Mouse (Mus musculus) kidney, embryonic 14.5 days (tissue): ENCODE data around the gene Stx7. TPM values are rescaled to one million over a fixed set of nuclear protein-coding genes. Genes with fewer than 3 reads are reported as not detected.
A peak's percentile ranks its signal among the peaks of the same experiment; 100 is the strongest.

Experiments used
- ATAC-seq: fragments of 200-750 bp; cut with Nextera tagmentation; 2 replicates; pipeline ENCODE4 v1.8.0; 2017; ENCODE audit warnings: moderate number of reproducible peaks, mild to moderate bottlenecking, moderate TSS enrichment, moderate library complexity; ENCODE audit not compliant: low FRiP score, low TSS enrichment
- H3K27ac ChIP-seq: fragments of 300-500 bp; sonication (generic); 2 replicates; pipeline ENCODE4 v1.5.1; 2014; ENCODE audit warnings: low read depth, mild to moderate bottlenecking, low read length, moderate library complexity, mixed read lengths
- H3K27me3 ChIP-seq: fragments of 300-500 bp; sonication (generic); 2 replicates; pipeline ENCODE4 v1.6.1; 2014; ENCODE audit warnings: mild to moderate bottlenecking, low read length; ENCODE audit not compliant: control insufficient read depth, insufficient read depth
- H3K36me3 ChIP-seq: fragments of 300-500 bp; sonication (generic); 2 replicates; pipeline ENCODE4 v1.6.1; 2014; ENCODE audit warnings: low read length, mixed read lengths; ENCODE audit not compliant: control insufficient read depth, insufficient read depth
- H3K4me1 ChIP-seq: fragments of 300-500 bp; sonication (generic); 2 replicates; pipeline ENCODE4 v1.6.1; 2014; ENCODE audit warnings: low read length, mixed read lengths; ENCODE audit not compliant: control insufficient read depth, insufficient read depth
- H3K4me2 ChIP-seq: fragments of 300-500 bp; sonication (generic); replicated peaks from 2 replicates; pipeline ENCODE4 v1.6.1; 2014; ENCODE audit warnings: low read depth, mild to moderate bottlenecking, low read length
- H3K4me3 ChIP-seq: fragments of 300-500 bp; sonication (generic); 2 replicates; pipeline ENCODE4 v1.5.1; 2014; ENCODE audit warnings: mild to moderate bottlenecking, low read length
- H3K9ac ChIP-seq: fragments of 300-500 bp; sonication (generic); 2 replicates; pipeline ENCODE4 v1.6.1; 2014; ENCODE audit warnings: low read depth, mild to moderate bottlenecking, low read length, moderate library complexity
- H3K9me3 ChIP-seq: fragments of 300-500 bp; sonication (generic); 2 replicates; pipeline ENCODE4 v1.6.1; 2016; ENCODE audit warnings: low read length; ENCODE audit not compliant: control insufficient read depth
- WGBS: fragments of 180-500 bp; shearing (Covaris S2); extraction: QIAGEN DNeasy Blood & Tissue Kit; methylation state at CpG from one replicate; pipeline ENCODE4 v1.1.7; 2014; 5-methylcytosine and 5-hydroxymethylcytosine counted together
- polyA plus RNA-seq: library from polyadenylated mRNA; unstranded; fragments of >200 nt; fragmentation: Nextera tagmentation; extraction: Ambion mirVana; gene quantifications from 2 replicates; pipeline ENCODE4 v1.2.1, GENCODE M21; 2014

Gene Stx7
- polyA plus RNA-seq, 1 experiment from 2014 or later: 95.5 TPM

DNA sequence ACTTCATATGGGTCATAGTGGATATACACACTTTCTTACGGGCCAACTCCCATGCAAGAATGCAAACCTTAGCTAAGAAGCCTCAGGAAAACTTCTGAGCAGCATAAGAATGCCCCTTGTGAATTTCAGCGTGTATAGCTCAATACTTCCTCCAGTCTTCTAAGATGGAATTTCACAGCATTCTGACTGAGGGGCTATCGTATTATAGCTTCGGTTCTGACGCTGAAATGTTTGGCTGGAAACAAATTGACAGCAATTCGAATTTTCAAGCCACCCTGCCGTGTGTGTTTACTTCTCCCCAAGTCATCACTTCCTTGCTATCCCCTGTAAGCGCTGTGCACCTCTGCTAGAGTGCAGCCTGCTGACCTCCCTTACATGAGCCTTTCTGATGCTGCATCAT lies 75.5 kb downstream of the Stx7 start:
- Histone ChIP-seq H3K4me2 (peak overlapping the region; percentile 92), H3K27me3 (peaks cover 7% of the 10 kb centered on the region; the same call in 1 of the 2 replicates), H3K4me3 (peak overlapping the region; percentile 43; the same call in 1 of the 2 replicates), H3K36me3 (no peaks in the 10 kb centered on the region), H3K4me1 (0 out of 2 replicates have a peak, but pooled peaks cover 3% of the 10 kb centered on the region), H3K9ac (no peak overlapping the region), H3K27ac (no peak overlapping the region), H3K9me3 (no peaks in the 10 kb centered on the region)
- 17% methylated on average over 8 of the region's 8 CpGs for WGBS
- no peak for ATAC-seq

DNA sequence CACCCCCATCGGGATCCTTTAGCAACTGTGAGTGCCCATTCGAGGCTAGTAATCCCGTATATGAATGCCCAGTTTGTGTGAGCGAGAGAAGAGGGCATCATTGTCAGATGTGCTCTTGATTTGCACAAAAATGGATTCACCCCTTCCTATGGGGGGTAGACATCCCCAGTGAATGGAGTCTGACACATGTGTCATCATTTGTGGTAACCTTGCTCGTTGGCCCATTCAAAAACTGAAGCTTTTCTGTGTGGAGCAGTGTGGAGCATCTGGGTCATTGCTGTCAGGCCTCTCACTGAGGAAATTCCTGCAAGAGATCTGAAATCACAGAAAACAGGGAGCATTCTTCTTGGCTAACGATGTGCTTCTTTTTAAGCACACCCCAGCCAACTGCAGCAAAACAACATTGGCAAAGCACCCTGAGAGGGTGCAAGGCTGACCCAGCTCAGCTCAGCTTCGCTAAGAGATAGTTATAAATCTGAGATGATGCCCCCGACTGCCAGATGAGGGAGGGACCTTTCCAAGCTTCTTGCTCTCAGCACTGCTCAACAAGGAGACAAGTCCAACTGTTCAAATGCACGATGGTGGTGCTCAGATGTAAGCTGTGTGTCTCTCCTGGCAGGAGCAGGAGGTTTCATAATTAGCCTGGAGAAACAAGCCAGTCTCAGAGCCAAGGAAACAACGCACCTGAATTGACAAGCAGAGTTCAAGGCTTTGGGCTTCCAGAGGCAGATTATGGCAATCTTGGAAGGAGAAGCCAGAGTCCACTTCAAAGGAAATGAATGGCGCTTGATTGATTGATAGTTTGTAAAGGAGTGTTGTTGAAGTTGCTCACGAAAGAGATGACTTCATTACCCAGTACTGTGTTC lies 79.4 kb downstream of the Stx7 start:
- H3K4me2 ChIP-seq: no peak overlapping the region
- no peaks in the 10 kb centered on the region for H3K36me3 ChIP-seq
- no peak overlapping the region for H3K9ac ChIP-seq
- no peak overlapping the region for H3K27ac ChIP-seq
- H3K9me3 ChIP-seq: no peaks in the 10 kb centered on the region
- no peak for ATAC-seq
- H3K27me3 ChIP-seq: peaks cover 3% of the 10 kb centered on the region; the same call in 1 of the 2 replicates
- H3K4me3 ChIP-seq: no peak overlapping the region
- H3K4me1 ChIP-seq: 0 out of 2 replicates have a peak, but pooled peaks cover 3% of the 10 kb centered on the region
- WGBS: 60% methylated on average over 12 of the region's 12 CpGs

GRCm38 (mm10) chr10:24232281-24232680 lies 83.2 kb downstream of the Stx7 start:
- H3K9me3 ChIP-seq: no peaks in the 10 kb centered on the region
- H3K4me1 ChIP-seq: no peaks in the 10 kb centered on the region
- H3K36me3 ChIP-seq: no peaks in the 10 kb centered on the region
- WGBS: 76% methylated on average over 4 of the region's 4 CpGs
- no peak overlapping the region for H3K27ac ChIP-seq
- H3K4me2 ChIP-seq: no peak overlapping the region
- H3K27me3 ChIP-seq: no peaks in the 10 kb centered on the region
- H3K9ac ChIP-seq: no peak overlapping the region
- no peak for ATAC-seq
- H3K4me3 ChIP-seq: no peak overlapping the region

- 44% methylated on average over 23 of the region's 23 CpGs for WGBS
- no peak overlapping the region for H3K9ac ChIP-seq
- H3K4me3 ChIP-seq: no peak overlapping the region
- no peaks in the 10 kb centered on the region for H3K4me1 ChIP-seq
- H3K4me2 ChIP-seq: no peak overlapping the region
- no peaks in the 10 kb centered on the region for H3K9me3 ChIP-seq
- H3K36me3 ChIP-seq: no peaks in the 10 kb centered on the region
- ATAC-seq: no peak
- no peaks in the 10 kb centered on the region for H3K27me3 ChIP-seq
- H3K27ac ChIP-seq: no peak overlapping the region
These were observed 86.6 kb downstream of the Stx7 start for GRCm38 (mm10) chr10:24235426-24236283.

Other genes with a start within 250 kb of the Stx7 start
- gene Taar1, start 228.9 kb upstream of the Stx7 start, polyA plus RNA-seq: not detected in 2 replicates
- not detected in 2 replicates for gene Taar2, start 210.7 kb upstream of the Stx7 start, polyA plus RNA-seq
- gene Taar3, start 199.7 kb upstream of the Stx7 start, polyA plus RNA-seq: not detected in 2 replicates
- not detected in 2 replicates for gene Taar4, start 188.8 kb upstream of the Stx7 start, polyA plus RNA-seq
- gene Taar5, start 178.6 kb upstream of the Stx7 start, polyA plus RNA-seq: not detected in 2 replicates
- gene Taar6, start 163.7 kb upstream of the Stx7 start, polyA plus RNA-seq: not detected in 2 replicates
- gene Taar7a, start 155.8 kb upstream of the Stx7 start, polyA plus RNA-seq: not detected in 2 replicates
- not detected in 2 replicates for gene Taar7b, start 149.4 kb upstream of the Stx7 start, polyA plus RNA-seq
- not detected in 2 replicates for gene Taar7d, start 122.1 kb upstream of the Stx7 start, polyA plus RNA-seq
- gene Taar7e, start 111.7 kb upstream of the Stx7 start, polyA plus RNA-seq: not detected in 2 replicates
- gene Taar7f, start 99.8 kb upstream of the Stx7 start, polyA plus RNA-seq: not detected in 2 replicates
- gene Taar8a, start 72.8 kb upstream of the Stx7 start, polyA plus RNA-seq: not detected in 2 replicates
- gene Taar8b, start 57.0 kb upstream of the Stx7 start, polyA plus RNA-seq: not detected in 2 replicates
- not detected in 2 replicates for gene Taar8c, start 47.4 kb upstream of the Stx7 start, polyA plus RNA-seq
- not detected in 2 replicates for gene Taar9, start 39.8 kb upstream of the Stx7 start, polyA plus RNA-seq
- gene Moxd1, start 74.2 kb downstream of the Stx7 start, polyA plus RNA-seq: 18.1 and 29.7 TPM in 2 replicates